Mouse (Mus musculus) E14TG2a.4 (cell line): Measurements from ENCODE around the gene Thbs2.

ENCODE experiments used
- CTCF ChIP-seq: conservative IDR thresholded peaks from 2 replicates; pipeline ENCODE4 v1.5.1; 2014; ENCODE audit warnings: low read length
- POU5F1 ChIP-seq: IDR thresholded peaks from 2 replicates; pipeline ENCODE4 v1.6.1; 2014; ENCODE audit warnings: low read length, borderline replicate concordance

GRCm38 (mm10) chr17:14734380-14734779 is 40.3 kb upstream of the Thbs2 start:
- TF ChIP-seq CTCF (no peak), POU5F1 (no peak)
